Mouse (Mus musculus) neural tube, embryonic 11.5 days (tissue): ENCODE measurements at regions not wholly inside any gene's neighbourhood (a gene's known extent, or its start where the extent isn't known, plus 50 kb on each side); places are given as distances from the start of the nearest gene placed in this dataset.

ENCODE experiments used
- ATAC-seq: fragments of 200-750 bp; cut with Nextera tagmentation; 2 replicates; pipeline ENCODE4 v1.8.0; 2017; ENCODE audit warnings: moderate number of reproducible peaks, mild to moderate bottlenecking, moderate TSS enrichment, moderate library complexity; ENCODE audit not compliant: insufficient read depth, low FRiP score, low TSS enrichment
- DNase-seq: peaks from one replicate; pipeline ENCODE4 v3.0.0-alpha.2; 2015; ENCODE audit warnings: low spot score
- H3K27ac ChIP-seq: fragments of 300-500 bp; sonication (generic); 2 replicates; pipeline ENCODE4 v1.5.1; 2014; ENCODE audit warnings: low read depth, mild to moderate bottlenecking, low read length
- H3K27me3 ChIP-seq: fragments of 300-500 bp; sonication (generic); 2 replicates; pipeline ENCODE4 v1.6.1; 2014; ENCODE audit warnings: mild to moderate bottlenecking, low read length, mixed read lengths; ENCODE audit not compliant: control insufficient read depth, insufficient read depth
- H3K36me3 ChIP-seq: fragments of 300-500 bp; sonication (generic); 2 replicates; pipeline ENCODE4 v1.6.1; 2014; ENCODE audit warnings: mild to moderate bottlenecking, low read length, moderate library complexity, mixed read lengths; ENCODE audit not compliant: control insufficient read depth, insufficient read depth
- H3K4me1 ChIP-seq: fragments of 300-500 bp; sonication (generic); 2 replicates; pipeline ENCODE4 v1.6.1; 2014; ENCODE audit warnings: low read length, mixed read lengths; ENCODE audit not compliant: control insufficient read depth, insufficient read depth
- H3K4me2 ChIP-seq: fragments of 300-500 bp; sonication (generic); 2 replicates; pipeline ENCODE4 v1.6.1; 2014; ENCODE audit warnings: low read depth, mild to moderate bottlenecking, moderate library complexity
- H3K4me3 ChIP-seq: fragments of 300-500 bp; sonication (generic); 2 replicates; pipeline ENCODE4 v1.5.1; 2014; ENCODE audit warnings: low read depth, low read length
- H3K9ac ChIP-seq: fragments of 300-500 bp; sonication (generic); 2 replicates; pipeline ENCODE4 v1.6.1; 2014; ENCODE audit warnings: mild to moderate bottlenecking, low read length
- H3K9me3 ChIP-seq: fragments of 300-500 bp; sonication (generic); 2 replicates; pipeline ENCODE4 v1.6.1; 2016; ENCODE audit warnings: low read length; ENCODE audit not compliant: control insufficient read depth
- WGBS: fragments of 180-500 bp; shearing (Covaris S2); extraction: QIAGEN DNeasy Blood & Tissue Kit; methylation state at CpG from one replicate; pipeline ENCODE4 v1.1.7; 2014; 5-methylcytosine and 5-hydroxymethylcytosine counted together

- no peak for ATAC-seq
- WGBS: 83% methylated on average over 15 of the region's 15 CpGs
Measured at GRCm38 (mm10) chr3:149379866-149380472, 389.6 kb upstream of the Adgrl2 start.

GRCm38 (mm10) chr3:149379249-149379865, 389.0 kb upstream of the Adgrl2 start:
- DNase-seq (no peak), ATAC-seq (no peak)
- Histone ChIP-seq H3K9me3 (no peaks in the 10 kb centered on the region), H3K4me2 (no peak overlapping the region), H3K36me3 (no peaks in the 10 kb centered on the region), H3K4me3 (no peak overlapping the region), H3K27ac (no peak overlapping the region), H3K9ac (no peak overlapping the region), H3K4me1 (no peaks in the 10 kb centered on the region), H3K27me3 (no peaks in the 10 kb centered on the region)
- WGBS: 84% methylated on average over 3 of the region's 3 CpGs

More at GRCm38 (mm10) chr3:149379866-149380472, 389.6 kb upstream of the Adgrl2 start:
- Histone ChIP-seq H3K4me1 (no peaks in the 10 kb centered on the region), H3K36me3 (no peaks in the 10 kb centered on the region), H3K27me3 (no peaks in the 10 kb centered on the region), H3K9ac (no peak overlapping the region), H3K9me3 (no peaks in the 10 kb centered on the region), H3K4me2 (no peak overlapping the region), H3K27ac (no peak overlapping the region), H3K4me3 (no peak overlapping the region)
- no peak for DNase-seq

- DNase-seq (no peak), ATAC-seq (no peak)
- no peak overlapping the region for H3K9ac ChIP-seq
- no peaks in the 10 kb centered on the region for H3K27me3 ChIP-seq
- H3K27ac ChIP-seq: no peak overlapping the region
- no peaks in the 10 kb centered on the region for H3K36me3 ChIP-seq
- H3K4me1 ChIP-seq: no peaks in the 10 kb centered on the region
- no peak overlapping the region for H3K4me2 ChIP-seq
- no peaks in the 10 kb centered on the region for H3K9me3 ChIP-seq
- no peak overlapping the region for H3K4me3 ChIP-seq
- 92% methylated on average over 5 of the region's 5 CpGs for WGBS
Measured at GRCm38 (mm10) chr3:149371439-149371838, 381.1 kb upstream of the Adgrl2 start.

DNA sequence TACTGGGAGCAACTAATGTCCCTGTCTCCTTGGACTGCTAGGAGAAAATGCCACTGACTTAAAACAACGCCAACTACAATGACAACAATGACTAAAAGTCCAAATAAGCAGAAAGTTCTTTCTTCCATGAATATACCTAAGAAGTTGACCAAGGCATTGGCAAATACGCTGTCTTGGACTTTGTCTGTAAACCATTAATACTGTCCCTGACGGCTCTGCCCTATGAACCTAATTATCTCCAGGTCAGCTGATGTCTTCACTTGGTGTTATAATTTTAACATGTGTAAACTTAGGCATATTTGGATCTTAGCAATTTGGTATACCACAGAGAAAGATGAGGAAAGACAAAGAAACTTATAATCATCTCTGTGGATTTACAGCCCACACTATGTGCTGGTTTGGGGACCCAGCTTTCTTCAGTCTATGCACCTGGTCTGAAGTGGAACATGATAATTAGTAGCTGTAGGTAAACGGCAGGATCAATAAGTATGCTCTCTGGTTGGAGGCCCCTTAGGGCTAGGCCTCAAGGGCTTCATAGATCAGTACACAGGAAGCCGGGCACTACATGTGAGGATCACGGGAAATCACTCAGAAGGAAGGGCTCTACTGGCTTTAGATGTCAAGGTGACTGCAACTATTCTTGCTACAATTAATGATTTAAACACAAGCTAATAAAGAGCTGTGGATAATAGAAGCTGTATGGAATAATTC, 380.3 kb upstream of the Adgrl2 start:
- WGBS: 87% methylated on average over 6 of the region's 6 CpGs
- ATAC-seq: no peak
- Histone ChIP-seq H3K4me3 (no peak overlapping the region), H3K4me2 (no peak overlapping the region), H3K36me3 (no peaks in the 10 kb centered on the region), H3K27ac (no peak overlapping the region), H3K4me1 (no peaks in the 10 kb centered on the region), H3K9me3 (no peaks in the 10 kb centered on the region), H3K27me3 (no peaks in the 10 kb centered on the region), H3K9ac (no peak overlapping the region)
- no peak for DNase-seq

DNA sequence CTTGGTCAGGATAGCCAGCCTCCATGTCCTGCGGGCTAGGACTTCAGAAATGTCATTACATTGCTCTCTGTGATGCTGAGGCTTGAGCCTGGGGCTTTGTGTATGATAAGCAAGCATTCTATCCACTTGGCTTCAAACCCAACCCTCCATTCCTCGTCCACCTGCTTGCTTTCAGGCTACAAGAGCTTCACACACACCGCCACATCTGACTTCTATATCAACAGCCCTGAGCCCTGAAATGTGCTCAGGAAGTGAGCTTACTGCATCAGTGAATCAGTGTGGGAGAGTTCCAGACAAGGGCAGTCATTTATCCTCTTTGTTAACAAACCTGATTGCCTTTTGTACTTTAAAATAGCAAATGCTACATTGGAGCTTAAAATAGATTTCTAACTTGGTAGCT, 377.5 kb upstream of the Adgrl2 start:
- Histone ChIP-seq H3K4me1 (no peaks in the 10 kb centered on the region), H3K27me3 (no peaks in the 10 kb centered on the region), H3K36me3 (no peaks in the 10 kb centered on the region), H3K9ac (no peak overlapping the region), H3K27ac (no peak overlapping the region), H3K4me3 (no peak overlapping the region), H3K9me3 (no peaks in the 10 kb centered on the region), H3K4me2 (no peak overlapping the region)
- 66% methylated on average over 3 of the region's 3 CpGs for WGBS
- ATAC-seq (no peak), DNase-seq (no peak)

- ATAC-seq (no peak), DNase-seq (no peak)
- no peak overlapping the region for H3K4me3 ChIP-seq
- H3K27ac ChIP-seq: no peak overlapping the region
- H3K36me3 ChIP-seq: no peaks in the 10 kb centered on the region
- H3K4me2 ChIP-seq: no peak overlapping the region
- H3K9ac ChIP-seq: no peak overlapping the region
- H3K9me3 ChIP-seq: no peaks in the 10 kb centered on the region
- WGBS: 83% methylated on average over 2 of the region's 2 CpGs
- H3K27me3 ChIP-seq: no peaks in the 10 kb centered on the region
- H3K4me1 ChIP-seq: no peaks in the 10 kb centered on the region
Measured at GRCm38 (mm10) chr3:149360164-149360563, 369.8 kb upstream of the Adgrl2 start.

GRCm38 (mm10) chr3:149358570-149359193, 368.3 kb upstream of the Adgrl2 start:
- no peak overlapping the region; the same call in 1 of the 2 replicates for H3K4me2 ChIP-seq
- H3K4me3 ChIP-seq: no peak overlapping the region
- no peak overlapping the region for H3K27ac ChIP-seq
- H3K9ac ChIP-seq: no peak overlapping the region
- no peaks in the 10 kb centered on the region for H3K4me1 ChIP-seq
- WGBS: 35% methylated on average over 6 of the region's 6 CpGs
- no peaks in the 10 kb centered on the region for H3K36me3 ChIP-seq
- no peaks in the 10 kb centered on the region for H3K27me3 ChIP-seq
- DNase-seq (peak; percentile 17), ATAC-seq (peak; percentile 56; the same call in 1 of the 2 replicates)
- no peaks in the 10 kb centered on the region for H3K9me3 ChIP-seq

GRCm38 (mm10) chr3:149357903-149358569, 367.7 kb upstream of the Adgrl2 start:
- DNase-seq: no peak
- Histone ChIP-seq H3K27ac (no peak overlapping the region), H3K36me3 (no peaks in the 10 kb centered on the region), H3K27me3 (no peaks in the 10 kb centered on the region), H3K4me1 (no peaks in the 10 kb centered on the region), H3K9me3 (no peaks in the 10 kb centered on the region), H3K9ac (no peak overlapping the region), H3K4me2 (no peak overlapping the region; the same call in 1 of the 2 replicates), H3K4me3 (no peak overlapping the region)
- ATAC-seq: no peak; the same call in 1 of the 2 replicates
- 41% methylated on average over 14 of the region's 14 CpGs for WGBS
